In the genomic region with DNA sequence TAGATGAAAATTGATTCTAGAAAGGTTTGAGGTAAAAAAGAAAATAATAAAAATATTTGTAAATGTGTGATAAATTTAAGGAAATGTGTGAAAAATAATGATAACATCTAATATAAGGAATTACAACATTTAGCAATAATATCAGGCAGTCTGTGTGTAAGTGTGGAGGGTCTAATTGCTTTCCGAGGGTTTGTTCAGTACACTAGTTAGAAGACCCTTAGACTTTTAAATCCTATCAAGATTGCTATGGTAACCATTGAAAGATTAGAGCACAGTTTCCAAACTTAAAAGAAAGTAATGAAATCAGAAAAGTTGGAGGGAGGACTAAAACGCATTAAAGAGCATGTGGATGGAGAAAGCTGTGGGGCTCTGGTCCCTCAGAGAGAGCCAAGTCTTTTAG, we compare ENCODE assay signal across 17 mouse cellular contexts.
"Had no signal": no experiment of that assay in that cellular context is flagged by ENCODE, and none has a peak within 500 bp of the region (broad histone marks: within the 10 kb centered on the region; RNA-seq: fewer than 3 reads in every experiment).

No protein-coding gene starts in this region.

- H3K4me3 ChIP-seq: liver, embryonic 15.5 days; lung, embryonic 15.5 days; megakaryocyte, embryonic 14.5 days; neural tube, embryonic 12.5 days; stomach, embryonic 15.5 days had no signal

- H3K4me2 ChIP-seq: liver, embryonic 15.5 days; lung, embryonic 15.5 days; neural tube, embryonic 12.5 days; stomach, embryonic 15.5 days had no signal

- H3K27ac ChIP-seq: liver, embryonic 15.5 days; lung, embryonic 15.5 days; macrophage; neural tube, embryonic 12.5 days; stomach, embryonic 15.5 days; stomach, postnatal 0 days had no signal

- H3K36me3 ChIP-seq: liver, embryonic 15.5 days; lung, embryonic 15.5 days; neural tube, embryonic 12.5 days; stomach, embryonic 15.5 days had no signal

- H3K9ac ChIP-seq: liver, embryonic 15.5 days; liver, postnatal 0 days; lung, embryonic 15.5 days; neural tube, embryonic 12.5 days; stomach, embryonic 15.5 days had no signal

- ATAC-seq: liver, postnatal 0 days; lung, postnatal 0 days had no signal

- DNase-seq: liver, postnatal 0 days; lung, adult 2 months; lung, postnatal 14 days; lung, postnatal 36 days; midbrain, embryonic 14.5 days; right cerebral cortex, postnatal 14 days; thymus, adult 2 months; thymus, postnatal 25 days; thymus, postnatal 4 days had no signal

- H3K27me3 ChIP-seq: liver, embryonic 15.5 days; lung, embryonic 15.5 days; megakaryocyte, embryonic 14.5 days; neural tube, embryonic 12.5 days; stomach, embryonic 15.5 days had no signal

- H3K4me1 ChIP-seq: liver, embryonic 15.5 days; lung, embryonic 15.5 days; neural tube, embryonic 12.5 days; stomach, embryonic 15.5 days had no signal

- H3K9me3 ChIP-seq: liver, embryonic 15.5 days; lung, embryonic 15.5 days; megakaryocyte, embryonic 14.5 days; neural tube, embryonic 12.5 days; stomach, embryonic 15.5 days had no signal
